Mouse (Mus musculus) lung, adult 2 months (tissue): ENCODE data around the gene Slc4a5.

Experiments used
- CTCF ChIP-seq: fragments of 200-500 bp; IDR thresholded peaks from 2 replicates; pipeline ENCODE4 v1.5.1; 2011; ENCODE audit warnings: mild to moderate bottlenecking, low read length, control low read depth; ENCODE audit not compliant: insufficient read depth
- POLR2A ChIP-seq: fragments of 200-500 bp; IDR thresholded peaks from 2 replicates; pipeline ENCODE4 v1.6.1; 2011; ENCODE audit warnings: low read depth, mild to moderate bottlenecking, control low read depth, low read length, borderline replicate concordance; ENCODE audit errors: extremely low read depth

GRCm38 (mm10) chr6:83280256-83280955 is 60.8 kb downstream of the Slc4a5 start:
- peak; percentile 64 for TF ChIP-seq CTCF
- no peak for TF ChIP-seq POLR2A
